Mouse (Mus musculus) thymus, adult 2 months (tissue): Measurements from ENCODE around the gene Cacnb1. TPM values are rescaled to one million over a fixed set of nuclear protein-coding genes. Genes with fewer than 3 reads are reported as not detected.
A peak's percentile ranks its signal among the peaks of the same experiment; 100 is the strongest.

ENCODE experiments used
- DNase-seq: peaks from one replicate; pipeline ENCODE4 v3.0.0; 2021
- H3K27ac ChIP-seq: fragments of 200-500 bp; 2 replicates; pipeline ENCODE4 v1.5.1; 2012; ENCODE audit warnings: low read length, control low read depth; ENCODE audit not compliant: control insufficient read depth, insufficient read depth
- H3K27me3 ChIP-seq: fragments of 200-500 bp; 2 replicates; pipeline ENCODE4 v1.6.1; 2012; ENCODE audit warnings: mild to moderate bottlenecking, low read length, moderate library complexity, mixed read lengths; ENCODE audit not compliant: control insufficient read depth, insufficient read depth
- H3K36me3 ChIP-seq: fragments of 200-500 bp; 2 replicates; pipeline ENCODE4 v1.6.1; 2012; ENCODE audit warnings: mild to moderate bottlenecking, low read length, moderate library complexity; ENCODE audit not compliant: control insufficient read depth, insufficient read depth
- H3K4me1 ChIP-seq: fragments of 200-500 bp; replicated peaks from 2 replicates; pipeline ENCODE4 v1.6.1; 2012; ENCODE audit warnings: low read length; ENCODE audit not compliant: control insufficient read depth, insufficient read depth
- H3K4me3 ChIP-seq: fragments of 200-500 bp; 2 replicates; pipeline ENCODE4 v1.5.1; 2012; ENCODE audit warnings: mild to moderate bottlenecking, low read length, control low read depth, moderate library complexity; ENCODE audit not compliant: control insufficient read depth, insufficient read depth
- CTCF ChIP-seq: fragments of 200-500 bp; IDR thresholded peaks from 2 replicates; pipeline ENCODE4 v1.5.1; 2012; ENCODE audit warnings: mild to moderate bottlenecking, control low read depth, low read length, moderate library complexity, borderline replicate concordance; ENCODE audit not compliant: control insufficient read depth, poor library complexity, insufficient read depth; ENCODE audit errors: extremely low read depth
- POLR2A ChIP-seq: fragments of 200-500 bp; IDR thresholded peaks from 2 replicates; pipeline ENCODE4 v1.6.1; 2012; ENCODE audit warnings: mild to moderate bottlenecking, low read length, control low read depth, moderate library complexity; ENCODE audit not compliant: control insufficient read depth, poor library complexity, insufficient read depth; ENCODE audit errors: extremely low read depth
- WGBS: fragments of 180-500 bp; shearing (Covaris S2); methylation state at CpG from one replicate; pipeline ENCODE4 v1.1.7; 2018; 5-methylcytosine and 5-hydroxymethylcytosine counted together
- polyA plus RNA-seq: library from polyadenylated mRNA; depleted of rRNA; stranded (reverse); fragments of >200 nt; gene quantifications from 2 replicates; pipeline ENCODE4 v1.2.3, GENCODE M21; 2012

Cacnb1 gene
- polyA plus RNA-seq, 1 experiment: 27.1 TPM

DNA sequence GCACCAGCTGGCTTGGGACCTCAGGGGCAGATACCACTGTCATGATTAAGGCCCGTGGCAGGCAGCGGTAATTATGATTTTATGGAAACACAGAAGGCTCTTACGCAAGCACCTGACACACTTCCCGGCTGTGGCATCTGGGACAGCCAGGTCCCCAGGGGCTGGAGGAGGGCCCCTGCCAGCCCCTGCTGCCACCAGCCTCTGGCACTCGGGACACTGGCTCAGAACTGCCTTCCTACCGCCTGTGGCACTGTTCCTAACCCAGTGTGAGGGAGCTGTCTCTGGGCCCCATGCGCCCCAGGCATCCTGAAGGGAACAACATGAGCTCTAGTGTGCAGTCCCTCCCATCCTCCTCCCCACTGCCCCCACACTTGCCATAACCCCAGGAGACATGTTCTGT lies 36.8 kb upstream of the Cacnb1 start:
- H3K4me3 ChIP-seq: no peak overlapping the region
- no peak for DNase-seq
- 0 out of 2 replicates have a peak, but pooled peaks cover 3% of the 10 kb centered on the region for H3K4me1 ChIP-seq
- 85% methylated on average over 7 of the region's 7 CpGs for WGBS
- no peak for TF ChIP-seq CTCF
- TF ChIP-seq POLR2A: no peak
- no peaks in the 10 kb centered on the region for H3K27me3 ChIP-seq
- H3K27ac ChIP-seq: no peak overlapping the region
- no peaks in the 10 kb centered on the region for H3K36me3 ChIP-seq

DNA sequence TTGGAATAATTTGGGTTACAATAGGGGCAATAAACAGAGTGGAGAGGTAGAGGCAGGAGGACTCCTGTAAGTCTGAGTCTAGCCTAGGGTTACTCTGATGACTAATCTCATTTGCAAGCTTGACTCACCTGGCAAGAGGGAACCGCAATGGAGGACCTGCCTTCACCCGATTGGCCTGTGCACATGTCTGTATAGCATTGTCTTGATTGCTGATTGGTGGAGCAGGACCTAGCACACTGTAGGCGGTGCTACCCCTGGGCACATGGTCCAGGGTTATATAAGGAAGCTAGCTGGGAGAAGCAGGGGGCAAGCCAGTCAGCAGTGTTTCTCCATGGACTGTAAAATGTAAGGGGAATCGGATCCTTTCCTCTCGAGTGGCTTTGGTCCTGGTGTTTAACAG lies 35.2 kb upstream of the Cacnb1 start:
- DNase-seq: no peak
- H3K27me3 ChIP-seq: peaks cover 1% of the 10 kb centered on the region
- 86% methylated on average over 5 of the region's 5 CpGs for WGBS

DNA sequence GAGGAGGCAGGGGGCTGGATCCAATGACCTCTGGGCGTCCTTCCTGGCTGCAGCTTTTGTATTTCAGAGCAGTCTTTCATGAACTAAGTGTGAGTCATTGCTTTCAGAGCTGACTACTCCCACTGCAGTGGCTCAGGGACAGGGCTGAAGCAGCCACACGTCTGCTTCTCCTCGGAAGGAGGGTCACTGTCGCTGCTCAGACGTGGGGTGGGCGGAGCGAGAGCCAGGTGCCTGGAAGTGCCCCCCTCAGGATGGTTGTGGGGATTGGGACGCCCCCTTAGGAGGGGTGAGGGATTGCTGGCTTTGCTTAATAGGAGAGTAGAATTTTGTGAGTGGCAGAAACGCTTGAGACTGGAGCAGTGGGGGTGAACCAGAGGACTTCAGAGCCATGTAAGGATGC lies 34.6 kb upstream of the Cacnb1 start:
- Histone ChIP-seq H3K4me3 (no peak overlapping the region), H3K27me3 (peaks cover 5% of the 10 kb centered on the region), H3K4me1 (peaks cover 8% of the 10 kb centered on the region; the same call in 1 of the 2 replicates), H3K36me3 (no peaks in the 10 kb centered on the region), H3K27ac (no peak overlapping the region)
- DNase-seq: no peak
- TF ChIP-seq CTCF (no peak), POLR2A (no peak)
- 36% methylated on average over 9 of the region's 9 CpGs for WGBS

More for the DNA sequence above, 35.2 kb upstream of the Cacnb1 start:
- no peak overlapping the region for H3K4me3 ChIP-seq
- TF ChIP-seq POLR2A (no peak), CTCF (no peak)
- H3K36me3 ChIP-seq: no peaks in the 10 kb centered on the region
- no peak overlapping the region for H3K27ac ChIP-seq
- H3K4me1 ChIP-seq: peaks cover 3% of the 10 kb centered on the region; the same call in 1 of the 2 replicates

DNA sequence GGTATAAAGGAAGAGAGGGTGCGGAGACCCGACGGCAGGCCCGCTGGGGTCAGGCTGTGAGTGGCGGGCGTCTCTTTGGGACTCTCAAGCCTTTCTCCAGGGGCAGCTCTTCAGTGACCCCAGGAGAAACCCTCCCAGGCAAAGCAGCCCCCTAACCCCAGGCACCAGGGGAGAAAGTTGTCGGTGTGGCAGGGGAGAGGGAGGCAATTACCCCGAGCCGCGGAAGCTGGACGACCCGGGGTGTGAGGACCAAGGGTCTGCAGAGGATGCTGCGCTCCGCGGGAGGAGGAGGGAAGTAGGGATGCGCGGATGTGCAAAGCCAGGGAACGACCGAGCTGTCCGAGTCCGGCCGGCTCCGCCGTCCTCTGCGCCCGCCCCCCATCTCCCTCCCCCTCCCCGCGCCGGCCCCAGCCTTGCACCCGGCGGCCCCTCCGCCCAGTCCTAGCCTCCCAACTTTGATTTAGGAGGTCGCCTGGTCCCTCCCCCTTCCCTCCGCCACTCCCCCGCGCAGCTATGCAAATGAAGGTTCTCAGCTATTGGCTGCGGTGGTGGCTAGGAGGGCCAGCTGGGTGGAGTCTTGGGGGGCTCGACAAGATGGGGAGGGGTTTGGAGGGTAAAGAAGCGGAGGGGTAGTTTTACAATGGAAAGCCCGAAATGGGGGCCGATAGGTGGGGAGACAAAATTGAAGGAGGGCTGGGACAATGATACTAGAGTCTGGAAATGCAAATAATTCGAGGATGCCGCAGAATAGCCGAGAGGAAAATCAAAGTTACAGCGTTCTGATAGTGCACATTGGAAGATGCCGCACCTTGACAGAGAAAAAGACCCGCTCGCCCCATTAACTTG lies 30.4 kb upstream of the Cacnb1 start, which contains the start of gene Stac2:
Stac2 (minus strand) TSS at position 474 of the 846 bp plus-strand sequence.
- no peak for TF ChIP-seq CTCF
- no peaks in the 10 kb centered on the region for H3K36me3 ChIP-seq
- H3K4me1 ChIP-seq: peaks cover 33% of the 10 kb centered on the region
- H3K27ac ChIP-seq: no peak within 1 kb of the TSS
- DNase-seq: peak; percentile 75
- H3K27me3 ChIP-seq: peaks cover 16% of the 10 kb centered on the region
- WGBS: 7% methylated on average over 48 of the region's 48 CpGs
- peak within 1 kb of the TSS; percentile 14 for H3K4me3 ChIP-seq

DNA sequence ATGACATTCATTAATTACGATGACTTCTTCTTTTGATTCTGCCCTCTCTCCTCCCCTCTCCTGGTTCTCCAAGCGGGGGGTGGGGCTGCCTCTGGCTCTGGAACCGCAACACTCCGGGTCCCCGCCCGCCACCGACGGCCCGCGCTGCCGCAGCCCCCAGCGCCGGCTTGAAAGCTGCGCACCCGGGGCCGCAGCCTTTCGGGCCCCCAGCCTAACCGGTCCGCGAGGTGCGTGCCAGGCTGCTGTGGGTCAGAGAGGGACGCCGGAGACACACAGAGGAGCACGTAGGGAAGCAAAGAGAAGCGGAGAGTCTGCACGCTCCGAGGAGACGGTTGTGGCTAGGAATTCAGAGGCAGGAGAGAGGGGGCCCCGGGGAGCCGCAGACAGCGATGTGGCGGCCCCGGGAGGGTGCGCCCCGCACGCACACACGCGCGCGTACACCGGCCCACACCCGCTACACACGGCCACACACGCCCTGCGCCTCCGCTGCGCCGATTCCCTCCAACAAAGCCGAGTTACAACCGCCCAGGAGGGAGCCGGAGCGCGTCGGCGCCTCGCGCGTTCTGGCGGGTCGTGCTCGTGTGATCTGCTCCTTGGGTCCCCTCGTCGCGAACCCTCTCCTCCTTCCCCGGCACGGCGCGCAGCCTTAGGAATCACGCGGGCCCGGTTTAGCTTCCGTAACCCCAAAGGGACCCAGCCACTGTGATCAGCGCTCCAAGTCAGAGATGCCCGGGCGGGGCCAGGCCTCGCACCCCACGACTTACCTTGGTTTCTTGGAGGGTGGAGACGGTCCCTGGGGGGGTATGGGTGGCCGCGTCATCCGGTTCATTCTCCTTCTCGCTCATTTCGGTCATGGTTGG lies 29.5 kb upstream of the Cacnb1 start:
- Histone ChIP-seq H3K27ac (no peak overlapping the region), H3K36me3 (no peaks in the 10 kb centered on the region), H3K4me1 (peaks cover 38% of the 10 kb centered on the region), H3K27me3 (peaks cover 16% of the 10 kb centered on the region), H3K4me3 (peak overlapping the region; percentile 14)
- WGBS: 1% methylated on average over 83 of the region's 83 CpGs
- no peak for TF ChIP-seq CTCF
- no peak for TF ChIP-seq POLR2A
- peak; percentile 20 for DNase-seq

DNA sequence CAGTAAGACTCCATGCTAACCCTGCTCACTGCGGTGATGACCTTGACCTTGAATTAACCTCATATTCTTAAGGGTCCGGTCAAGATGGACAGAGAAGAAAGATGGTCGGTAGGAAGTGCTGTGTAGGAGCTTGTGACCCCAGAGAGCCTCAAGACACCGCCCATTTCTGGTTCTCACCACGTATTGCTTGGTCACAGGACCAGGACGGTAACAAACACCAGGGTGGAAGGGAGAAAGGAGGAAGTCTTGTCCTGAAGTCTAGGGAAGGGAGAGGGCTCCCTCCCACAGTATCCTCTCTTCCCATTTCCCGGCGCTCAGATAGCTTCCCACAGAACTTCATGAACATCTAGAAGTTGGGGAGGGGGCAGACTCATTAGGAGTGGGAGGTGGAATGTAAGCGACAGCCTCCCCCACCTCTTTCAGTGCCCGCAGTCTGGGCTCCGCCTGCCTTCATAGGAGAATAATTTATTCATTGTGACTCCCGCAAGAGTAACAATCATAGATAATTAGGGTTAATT lies 28.8 kb upstream of the Cacnb1 start:
- DNase-seq: no peak
- no peaks in the 10 kb centered on the region for H3K36me3 ChIP-seq
- H3K4me3 ChIP-seq: no peak overlapping the region
- peaks cover 16% of the 10 kb centered on the region for H3K27me3 ChIP-seq
- TF ChIP-seq CTCF: no peak
- no peak for TF ChIP-seq POLR2A
- H3K27ac ChIP-seq: no peak overlapping the region
- H3K4me1 ChIP-seq: peaks cover 38% of the 10 kb centered on the region
- 14% methylated on average over 12 of the region's 12 CpGs for WGBS
